Mouse (Mus musculus) bone marrow macrophage, adult 2 months (primary cell): ENCODE results near the gene Kcnma1. TPM values are rescaled to one million over a fixed set of nuclear protein-coding genes. Genes with fewer than 3 reads are reported as not detected.

Source experiments
- H3K27ac ChIP-seq: 2 replicates; pipeline ENCODE4 v1.5.1; 2012; ENCODE audit warnings: low read depth, low read length; ENCODE audit not compliant: insufficient read depth
- H3K4me1 ChIP-seq: 2 replicates; pipeline ENCODE4 v1.6.1; 2012; ENCODE audit warnings: low read length; ENCODE audit not compliant: control insufficient read depth, insufficient read depth
- H3K4me3 ChIP-seq: 2 replicates; pipeline ENCODE4 v1.5.1; 2012; ENCODE audit warnings: mild to moderate bottlenecking, low read length, moderate library complexity; ENCODE audit not compliant: insufficient read depth
- CTCF ChIP-seq: IDR thresholded peaks from 2 replicates; pipeline ENCODE4 v1.5.1; 2012; ENCODE audit warnings: low read depth, mild to moderate bottlenecking, low read length, moderate library complexity
- POLR2A ChIP-seq: IDR thresholded peaks from 2 replicates; pipeline ENCODE4 v1.6.1; 2012; ENCODE audit warnings: mild to moderate bottlenecking, low read depth, low read length, borderline replicate concordance
- polyA plus RNA-seq: library from polyadenylated mRNA; stranded (reverse); fragments of >200 nt; gene quantifications from 2 replicates; pipeline ENCODE4 v1.2.4, GENCODE M21; 2012; ENCODE audit not compliant: missing spikeins, insufficient read depth, insufficient read length

Gene Kcnma1
- polyA plus RNA-seq, 1 experiment, result not detected

DNA sequence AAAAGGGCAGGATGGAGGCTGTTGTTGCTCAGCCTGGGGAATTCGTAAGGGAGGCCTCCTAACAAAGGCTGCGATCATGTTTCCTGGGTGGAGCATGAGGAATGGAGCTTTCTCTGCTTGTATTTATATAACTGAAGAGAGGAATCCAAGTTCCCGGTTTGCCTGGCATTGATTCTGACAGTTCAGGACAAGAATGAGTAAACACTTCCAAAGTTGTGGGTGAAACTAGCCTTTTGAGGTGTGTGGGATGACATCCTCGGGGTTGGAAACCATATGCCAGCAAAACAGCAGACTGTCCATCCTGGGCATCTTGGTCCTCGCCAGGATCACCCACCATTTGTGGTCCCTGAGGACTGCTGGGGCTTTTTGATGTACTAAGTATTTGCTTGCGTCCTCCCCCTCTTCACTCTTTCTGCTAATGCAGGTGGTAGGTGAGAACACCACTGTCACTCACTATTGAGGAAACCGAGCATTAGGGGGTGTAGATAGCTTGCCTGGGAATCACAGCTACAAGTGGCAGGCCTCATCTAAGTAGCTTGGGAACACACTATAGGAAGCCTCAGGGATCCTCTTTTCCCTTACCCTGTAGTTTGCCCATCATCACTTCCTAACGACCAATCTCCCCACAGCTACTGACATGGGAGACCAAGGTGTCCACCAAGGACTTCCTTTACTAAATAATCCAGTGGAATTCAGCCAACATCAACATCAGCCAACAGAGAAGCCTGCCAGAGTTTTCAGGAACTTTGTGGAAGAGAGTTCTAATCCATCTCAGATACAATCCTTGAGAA, 482.4 kb downstream of the Kcnma1 start:
- H3K4me1 ChIP-seq, result no peaks in the 10 kb centered on the region
- TF ChIP-seq CTCF, result no peak
- TF ChIP-seq POLR2A, result no peak
- no peak overlapping the region for H3K27ac ChIP-seq
- H3K4me3 ChIP-seq, result no peak overlapping the region

DNA sequence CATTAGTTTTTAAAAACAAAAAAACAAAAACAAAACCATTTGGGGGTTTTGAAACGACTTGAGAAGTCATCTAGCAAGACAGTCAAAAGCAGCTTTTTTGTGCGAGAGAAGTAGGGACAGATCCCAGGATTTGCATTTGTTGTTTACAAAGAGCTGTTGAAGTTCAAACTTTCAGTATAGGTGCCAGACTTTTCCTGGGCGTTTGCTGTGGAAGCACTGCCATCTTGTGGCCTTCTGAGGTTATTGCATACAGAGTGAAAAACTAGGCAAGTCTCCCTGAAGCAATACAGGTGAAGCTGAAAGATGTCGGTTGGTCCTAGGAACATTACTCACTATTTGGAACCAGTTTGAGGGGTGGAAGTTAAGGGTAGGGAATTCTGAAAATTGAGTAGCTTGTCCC, 484.6 kb downstream of the Kcnma1 start:
- TF ChIP-seq CTCF (no peak), POLR2A (no peak)

DNA sequence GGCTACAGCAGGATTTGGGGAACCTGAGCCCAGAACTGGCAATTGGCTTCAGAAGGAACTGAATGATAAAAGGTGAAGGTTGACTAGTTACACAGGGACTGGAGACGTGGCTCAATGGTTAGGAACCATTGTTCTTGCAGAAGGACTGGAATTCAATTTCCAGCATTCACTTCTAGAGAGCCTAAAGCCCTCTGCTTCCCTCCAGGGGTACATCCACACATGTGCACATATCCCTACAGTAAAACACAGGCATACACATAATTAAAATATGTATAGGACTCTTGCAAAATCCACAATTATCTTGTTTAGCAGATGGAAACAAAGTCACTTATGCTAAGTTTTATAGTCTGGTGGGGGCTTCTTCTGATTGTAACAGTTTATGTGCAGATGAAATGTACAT, 485.1 kb downstream of the Kcnma1 start:
- H3K4me1 ChIP-seq, result no peaks in the 10 kb centered on the region
- H3K4me3 ChIP-seq, result no peak overlapping the region
- TF ChIP-seq POLR2A (no peak), CTCF (no peak)
- H3K27ac ChIP-seq, result no peak overlapping the region

More for the DNA sequence above, 484.6 kb downstream of the Kcnma1 start:
- no peak overlapping the region for H3K4me3 ChIP-seq
- no peak overlapping the region for H3K27ac ChIP-seq
- H3K4me1 ChIP-seq, result no peaks in the 10 kb centered on the region

DNA sequence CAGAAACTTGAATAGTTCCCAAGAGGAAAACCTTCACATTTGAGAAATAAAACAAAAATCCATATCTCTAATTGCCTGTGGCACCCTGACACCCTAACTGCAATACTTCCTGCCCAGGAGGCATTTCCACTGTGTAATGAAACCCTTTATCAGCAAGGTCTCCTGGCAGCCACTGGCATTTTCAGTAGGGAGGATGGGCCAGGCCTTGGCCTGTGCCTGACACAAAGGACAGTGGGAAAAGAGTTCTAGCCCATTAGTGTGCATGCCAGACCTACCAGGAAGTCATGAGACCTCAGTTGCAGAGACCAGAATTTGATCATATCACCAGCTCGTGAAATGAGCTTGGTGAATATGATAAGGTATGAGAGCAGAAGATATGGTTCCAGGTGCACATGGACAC, 488.4 kb downstream of the Kcnma1 start:
- TF ChIP-seq POLR2A, result no peak
- TF ChIP-seq CTCF, result no peak
- H3K27ac ChIP-seq, result no peak overlapping the region
- H3K4me1 ChIP-seq, result no peaks in the 10 kb centered on the region
- no peak overlapping the region for H3K4me3 ChIP-seq

DNA sequence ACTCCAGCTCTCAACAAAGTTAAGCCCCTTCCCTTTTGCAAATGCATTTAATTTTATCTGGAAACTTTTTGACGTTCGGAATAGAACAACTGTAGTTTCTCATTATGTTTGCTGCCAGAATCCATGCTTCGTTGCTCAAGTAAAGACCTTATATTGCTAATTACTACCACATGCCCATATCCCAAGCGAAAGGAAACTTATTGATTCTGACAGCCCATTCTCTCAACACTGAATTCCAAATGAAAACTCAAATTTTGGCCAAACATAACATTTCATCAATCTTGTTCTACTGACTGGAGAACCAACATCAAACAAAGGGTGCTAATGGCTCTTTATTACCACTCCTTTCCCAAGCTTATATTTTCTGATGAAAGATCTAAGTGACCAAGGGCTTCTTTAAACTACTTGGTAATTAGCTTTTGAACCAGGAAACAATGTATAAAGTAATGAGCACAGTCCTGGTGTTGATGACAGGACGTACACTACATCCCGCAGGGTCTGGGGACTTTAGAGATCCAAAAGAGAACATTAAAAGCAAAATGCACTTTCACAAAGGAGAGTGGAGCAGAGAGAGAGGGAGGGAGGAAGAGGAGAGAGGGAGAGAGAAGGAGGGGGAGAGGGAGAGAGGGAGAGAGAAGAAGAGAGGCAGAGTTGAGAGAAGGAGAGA, 490.3 kb downstream of the Kcnma1 start:
- Histone ChIP-seq H3K4me1 (no peaks in the 10 kb centered on the region), H3K4me3 (no peak overlapping the region), H3K27ac (no peak overlapping the region)
- TF ChIP-seq CTCF (no peak), POLR2A (no peak)

DNA sequence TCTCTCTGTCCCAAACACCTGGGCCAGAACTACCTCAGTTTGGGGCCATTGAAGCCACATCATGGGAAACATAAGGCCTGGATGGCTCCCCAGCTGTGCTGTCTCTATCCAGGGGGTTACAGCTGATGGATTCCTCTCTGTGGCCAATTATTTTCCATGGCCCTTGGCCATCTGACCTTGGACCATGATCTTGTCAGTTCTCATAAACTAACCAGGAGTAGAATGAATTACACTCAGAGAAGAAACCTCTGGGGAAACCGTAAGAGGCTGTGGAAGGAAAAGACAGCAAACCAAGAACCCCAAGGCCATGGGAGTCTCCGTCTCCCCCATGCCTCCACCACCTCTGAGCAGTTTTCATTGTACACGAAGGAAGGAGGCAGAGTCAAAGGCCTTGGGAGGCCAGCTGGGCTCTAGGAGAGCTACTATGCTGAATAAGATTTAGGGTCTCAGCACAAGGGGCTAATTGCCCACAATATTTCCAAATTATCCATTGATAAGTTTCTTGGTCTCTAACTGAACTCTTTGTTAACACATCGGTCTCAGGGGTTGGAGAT, 491.6 kb downstream of the Kcnma1 start:
- Histone ChIP-seq H3K4me1 (no peaks in the 10 kb centered on the region), H3K27ac (no peak overlapping the region), H3K4me3 (no peak overlapping the region)
- TF ChIP-seq CTCF, result no peak
- TF ChIP-seq POLR2A, result no peak

DNA sequence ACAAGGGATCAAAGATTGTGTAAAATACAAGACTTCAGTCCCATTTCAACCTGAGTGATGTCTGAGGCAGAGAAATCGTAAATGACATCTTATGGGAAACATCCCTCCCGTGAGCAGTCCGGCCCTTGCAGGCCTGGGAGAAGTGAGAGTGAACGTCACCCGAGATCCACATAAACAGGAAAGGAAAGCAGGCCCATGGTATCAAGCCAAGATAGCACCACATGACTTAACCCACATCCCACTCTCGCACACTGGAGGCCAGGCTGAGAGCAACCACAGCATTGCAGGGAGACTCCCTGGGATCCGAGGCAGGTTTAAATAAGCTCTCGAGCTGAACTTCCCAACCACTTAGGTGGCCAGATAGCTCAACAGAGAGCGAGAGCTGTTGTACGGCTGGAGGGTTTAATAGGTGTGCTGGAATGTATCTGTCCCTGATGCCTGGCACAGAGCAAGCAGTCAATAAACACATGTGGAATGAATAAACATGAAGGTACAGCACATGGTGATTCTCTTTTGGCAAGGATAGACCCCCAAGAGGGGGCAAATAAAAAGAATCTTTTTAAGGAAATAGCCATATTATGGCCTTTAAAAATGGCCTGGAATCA, 493.1 kb downstream of the Kcnma1 start:
- TF ChIP-seq POLR2A (no peak), CTCF (no peak)
- no peak overlapping the region for H3K27ac ChIP-seq
- H3K4me3 ChIP-seq, result no peak overlapping the region
- H3K4me1 ChIP-seq, result no peaks in the 10 kb centered on the region

DNA sequence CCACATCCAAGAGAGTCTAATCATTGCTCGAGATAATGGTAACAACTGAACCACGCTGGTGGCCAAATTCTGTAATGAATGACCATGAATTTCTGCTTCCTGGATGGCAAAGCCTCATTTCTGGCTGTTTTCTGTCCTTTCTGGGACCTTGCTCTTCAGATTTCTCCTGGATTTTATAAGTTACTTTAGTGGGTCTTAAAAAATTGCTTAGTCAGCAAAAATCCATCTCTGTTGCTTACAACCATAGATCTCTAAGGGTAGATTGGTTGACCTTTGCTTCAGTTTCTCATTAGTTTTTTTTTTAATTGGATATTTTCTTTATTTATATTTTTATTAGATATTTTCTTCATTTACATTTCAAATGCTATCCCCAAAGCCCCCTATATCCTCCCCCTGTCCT, 496.9 kb downstream of the Kcnma1 start:
- H3K4me3 ChIP-seq, result no peak overlapping the region
- no peak for TF ChIP-seq CTCF
- TF ChIP-seq POLR2A, result no peak
- H3K4me1 ChIP-seq, result no peaks in the 10 kb centered on the region
- H3K27ac ChIP-seq, result no peak overlapping the region

DNA sequence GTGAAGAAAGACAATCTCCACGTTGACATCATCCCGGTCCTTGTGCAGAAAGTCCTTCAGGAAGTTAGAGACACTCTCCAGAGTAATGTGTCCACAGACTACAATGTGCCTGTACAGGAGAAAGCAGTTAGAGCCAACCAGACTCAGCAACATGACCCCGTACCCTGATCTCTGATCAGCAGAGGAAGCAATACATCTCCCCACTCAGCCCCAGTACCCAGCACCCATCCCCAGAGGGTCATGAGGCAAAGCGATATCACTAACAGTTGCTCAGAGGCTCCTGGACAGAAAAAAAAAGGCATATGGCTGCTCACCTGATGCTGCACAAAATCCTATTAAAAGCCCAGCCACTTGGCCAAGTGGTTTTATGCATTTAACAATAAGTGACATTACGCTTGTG, 504.5 kb downstream of the Kcnma1 start:
- H3K4me1 ChIP-seq, result no peaks in the 10 kb centered on the region
- TF ChIP-seq POLR2A (no peak), CTCF (no peak)
- H3K27ac ChIP-seq, result no peak overlapping the region
- no peak overlapping the region for H3K4me3 ChIP-seq
